Mouse (Mus musculus): ENCODE data around the gene Zfp654. TPM values are rescaled to one million over a fixed set of nuclear protein-coding genes. Genes with fewer than 3 reads are reported as not detected.

Zfp654 gene
- polyA plus RNA-seq, 1 experiment from 2014 or later, result 8.9 TPM

DNA sequence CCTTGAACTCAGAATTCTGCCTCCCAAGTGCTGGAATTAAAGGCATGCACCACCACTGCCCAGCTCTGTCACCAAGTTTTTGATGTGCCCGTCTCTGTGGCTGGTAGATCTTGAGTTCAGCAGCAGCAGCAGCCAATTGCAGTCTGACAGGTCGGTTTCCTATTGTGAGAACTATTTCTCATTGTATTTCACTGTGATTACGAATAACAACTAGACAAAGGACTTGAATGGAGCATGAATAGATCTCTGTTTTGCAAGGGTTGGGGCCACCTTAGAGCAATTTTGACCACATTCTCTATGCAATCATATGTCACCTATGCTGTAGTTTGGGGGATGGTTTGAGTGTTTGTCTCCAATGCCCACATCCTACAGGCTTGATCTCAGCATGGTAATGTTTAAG, 29.5 kb upstream of the Zfp654 start:
- Histone ChIP-seq H3K36me3 (ENCODE audit: control insufficient read depth, insufficient read depth, low read length) (no peaks in the 10 kb centered on the region), H3K27ac (ENCODE audit: low read depth, low read length) (no peak overlapping the region), H3K9ac (ENCODE audit: low read length) (no peak overlapping the region), H3K4me2 (ENCODE audit: low read depth, low read length, severe bottlenecking) (no peak overlapping the region), H3K9me3 (ENCODE audit: control insufficient read depth, low read length) (no peaks in the 10 kb centered on the region), H3K4me3 (ENCODE audit: low read depth, low read length) (no peak overlapping the region), H3K4me1 (replicated peaks; ENCODE audit: control insufficient read depth, insufficient read depth, low read length) (no peaks in the 10 kb centered on the region), H3K27me3 (ENCODE audit: control insufficient read depth, insufficient read depth, low read length) (no peaks in the 10 kb centered on the region)
- ATAC-seq (replicated peaks; ENCODE audit: low FRiP score) (no peak), DNase-seq (ENCODE audit: low spot score) (no peak)
- WGBS, result 71% methylated on average over 3 of the region's 3 CpGs

GRCm38 (mm10) chr16:64879735-64880134, 28.3 kb upstream of the Zfp654 start:
- H3K36me3 ChIP-seq (ENCODE audit: control insufficient read depth, insufficient read depth, low read length), result no peaks in the 10 kb centered on the region
- 85% methylated on average over 5 of the region's 5 CpGs for WGBS
- no peaks in the 10 kb centered on the region for H3K9me3 ChIP-seq (ENCODE audit: control insufficient read depth, low read length)
- DNase-seq (ENCODE audit: low spot score) (no peak), ATAC-seq (replicated peaks; ENCODE audit: low FRiP score) (no peak)
- no peaks in the 10 kb centered on the region for H3K4me1 ChIP-seq (replicated peaks; ENCODE audit: control insufficient read depth, insufficient read depth, low read length)
- no peaks in the 10 kb centered on the region for H3K27me3 ChIP-seq (ENCODE audit: control insufficient read depth, insufficient read depth, low read length)
- H3K4me3 ChIP-seq (ENCODE audit: low read depth, low read length), result no peak overlapping the region
- H3K9ac ChIP-seq (ENCODE audit: low read length), result no peak overlapping the region
- H3K4me2 ChIP-seq (ENCODE audit: low read depth, low read length, severe bottlenecking), result no peak overlapping the region
- no peak overlapping the region for H3K27ac ChIP-seq (ENCODE audit: low read depth, low read length)

- no peak for DNase-seq (ENCODE audit: low spot score)
- WGBS, result 86% methylated on average over 3 of the region's 3 CpGs
- H3K9me3 ChIP-seq (ENCODE audit: control insufficient read depth, low read length), result no peaks in the 10 kb centered on the region
- no peak overlapping the region for H3K4me3 ChIP-seq (ENCODE audit: low read depth, low read length)
- H3K9ac ChIP-seq (ENCODE audit: low read length), result no peak overlapping the region
- H3K27ac ChIP-seq (ENCODE audit: low read depth, low read length), result no peak overlapping the region
- no peaks in the 10 kb centered on the region for H3K36me3 ChIP-seq (ENCODE audit: control insufficient read depth, insufficient read depth, low read length)
- no peaks in the 10 kb centered on the region for H3K4me1 ChIP-seq (replicated peaks; ENCODE audit: control insufficient read depth, insufficient read depth, low read length)
- no peak for ATAC-seq (replicated peaks; ENCODE audit: low FRiP score)
- H3K27me3 ChIP-seq (ENCODE audit: control insufficient read depth, insufficient read depth, low read length), result no peaks in the 10 kb centered on the region
- no peak overlapping the region for H3K4me2 ChIP-seq (ENCODE audit: low read depth, low read length, severe bottlenecking)
Measured at GRCm38 (mm10) chr16:64878611-64879132, 27.2 kb upstream of the Zfp654 start.

DNA sequence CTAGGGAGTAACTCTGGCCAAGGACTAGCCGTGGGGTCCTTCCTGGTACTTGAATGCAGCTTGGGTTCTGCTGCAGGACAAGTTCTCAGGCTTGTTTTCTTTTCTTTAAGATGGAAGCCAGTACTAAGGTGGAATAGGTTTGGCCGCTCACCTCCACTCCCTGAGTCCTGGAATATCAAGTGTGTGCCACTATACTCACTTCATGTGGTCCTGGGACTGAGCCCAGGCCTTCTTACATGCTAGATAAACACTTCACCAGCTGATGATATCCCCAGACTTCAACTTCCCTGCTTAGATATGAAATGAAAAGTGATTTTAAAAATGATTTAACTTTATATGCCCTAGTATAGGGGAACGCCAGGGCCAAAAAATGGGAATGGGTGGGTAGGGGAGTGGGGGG, 25.9 kb upstream of the Zfp654 start:
- Histone ChIP-seq H3K27ac (ENCODE audit: low read depth, low read length) (no peak overlapping the region), H3K9ac (ENCODE audit: low read length) (no peak overlapping the region), H3K4me3 (ENCODE audit: low read depth, low read length) (no peak overlapping the region), H3K4me1 (replicated peaks; ENCODE audit: control insufficient read depth, insufficient read depth, low read length) (no peaks in the 10 kb centered on the region), H3K36me3 (ENCODE audit: control insufficient read depth, insufficient read depth, low read length) (no peaks in the 10 kb centered on the region), H3K27me3 (ENCODE audit: control insufficient read depth, insufficient read depth, low read length) (no peaks in the 10 kb centered on the region), H3K4me2 (ENCODE audit: low read depth, low read length, severe bottlenecking) (no peak overlapping the region), H3K9me3 (ENCODE audit: control insufficient read depth, low read length) (no peaks in the 10 kb centered on the region)
- no peak for ATAC-seq (replicated peaks; ENCODE audit: low FRiP score)
- 90% methylated on average over 3 of the region's 3 CpGs for WGBS
- DNase-seq (ENCODE audit: low spot score), result no peak

DNA sequence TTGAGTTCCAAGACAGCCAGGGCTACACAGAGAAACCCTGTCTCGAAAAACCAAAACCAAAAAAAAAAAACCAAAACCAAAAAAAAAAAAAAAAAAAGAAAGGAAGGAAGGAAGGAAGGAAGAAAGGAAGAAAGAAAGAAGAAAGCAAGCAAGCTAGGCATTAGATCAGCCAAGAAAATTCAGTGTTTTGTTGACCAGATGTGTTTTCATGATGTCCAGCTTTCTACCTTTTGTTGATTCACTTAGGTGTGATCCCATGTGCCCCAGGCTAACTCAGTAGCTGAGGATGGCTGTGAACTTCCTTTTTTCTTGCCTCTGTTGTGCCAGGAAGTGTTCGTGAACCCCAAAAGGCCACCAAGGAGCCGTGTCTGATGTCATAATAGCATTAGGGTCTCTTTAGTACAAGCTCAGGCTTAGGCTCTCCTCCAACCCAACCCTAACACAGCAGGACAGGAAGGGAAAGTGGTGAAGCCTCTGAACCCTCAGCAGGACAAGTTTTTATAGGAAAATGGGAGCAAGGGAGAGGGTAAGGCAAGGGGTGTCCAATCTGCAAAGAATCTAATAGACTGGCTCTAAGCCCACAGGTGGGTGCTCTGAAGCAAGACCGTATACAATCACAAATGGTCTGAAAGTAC, 25.3 kb upstream of the Zfp654 start:
- 82% methylated on average over 4 of the region's 4 CpGs for WGBS
- no peaks in the 10 kb centered on the region for H3K36me3 ChIP-seq (ENCODE audit: control insufficient read depth, insufficient read depth, low read length)
- no peaks in the 10 kb centered on the region for H3K4me1 ChIP-seq (replicated peaks; ENCODE audit: control insufficient read depth, insufficient read depth, low read length)
- H3K9ac ChIP-seq (ENCODE audit: low read length), result no peak overlapping the region
- DNase-seq (ENCODE audit: low spot score), result no peak
- no peaks in the 10 kb centered on the region for H3K27me3 ChIP-seq (ENCODE audit: control insufficient read depth, insufficient read depth, low read length)
- H3K4me3 ChIP-seq (ENCODE audit: low read depth, low read length), result no peak overlapping the region
- H3K4me2 ChIP-seq (ENCODE audit: low read depth, low read length, severe bottlenecking), result no peak overlapping the region
- ATAC-seq (replicated peaks; ENCODE audit: low FRiP score), result no peak
- H3K27ac ChIP-seq (ENCODE audit: low read depth, low read length), result no peak overlapping the region
- H3K9me3 ChIP-seq (ENCODE audit: control insufficient read depth, low read length), result no peaks in the 10 kb centered on the region

DNA sequence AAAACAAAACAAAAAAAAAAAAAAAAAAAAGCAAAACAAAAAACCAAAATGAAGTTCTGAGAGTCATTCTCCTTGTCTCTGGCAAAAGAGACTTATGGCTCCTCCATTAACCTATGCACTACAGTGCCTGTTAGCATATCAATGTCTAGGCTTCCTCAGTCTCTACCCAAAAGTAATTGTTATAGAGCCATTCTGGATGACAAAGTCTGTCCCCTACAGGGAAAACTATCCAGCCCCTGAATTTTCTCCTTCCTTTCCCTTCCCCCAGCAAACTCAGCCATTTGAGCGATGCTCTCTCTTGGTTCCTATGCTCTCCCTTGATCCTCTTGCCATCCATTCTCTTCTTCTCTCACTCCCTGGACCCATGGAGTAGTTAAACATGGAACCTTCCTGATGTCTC, 24.4 kb upstream of the Zfp654 start:
- Histone ChIP-seq H3K4me1 (replicated peaks; ENCODE audit: control insufficient read depth, insufficient read depth, low read length) (no peaks in the 10 kb centered on the region), H3K4me2 (ENCODE audit: low read depth, low read length, severe bottlenecking) (no peak overlapping the region), H3K9ac (ENCODE audit: low read length) (no peak overlapping the region), H3K27me3 (ENCODE audit: control insufficient read depth, insufficient read depth, low read length) (no peaks in the 10 kb centered on the region), H3K27ac (ENCODE audit: low read depth, low read length) (no peak overlapping the region), H3K9me3 (ENCODE audit: control insufficient read depth, low read length) (no peaks in the 10 kb centered on the region), H3K36me3 (ENCODE audit: control insufficient read depth, insufficient read depth, low read length) (no peaks in the 10 kb centered on the region), H3K4me3 (ENCODE audit: low read depth, low read length) (no peak overlapping the region)
- DNase-seq (ENCODE audit: low spot score) (no peak), ATAC-seq (replicated peaks; ENCODE audit: low FRiP score) (no peak)
- 89% methylated on average over 1 of the region's 1 CpGs for whole genome bisulfite sequencing

GRCm38 (mm10) chr16:64875384-64875783, 23.9 kb upstream of the Zfp654 start:
- Histone ChIP-seq H3K4me1 (replicated peaks; ENCODE audit: control insufficient read depth, insufficient read depth, low read length) (no peaks in the 10 kb centered on the region), H3K27me3 (ENCODE audit: control insufficient read depth, insufficient read depth, low read length) (no peaks in the 10 kb centered on the region), H3K9me3 (ENCODE audit: control insufficient read depth, low read length) (no peaks in the 10 kb centered on the region), H3K36me3 (ENCODE audit: control insufficient read depth, insufficient read depth, low read length) (no peaks in the 10 kb centered on the region), H3K4me3 (ENCODE audit: low read depth, low read length) (no peak overlapping the region), H3K4me2 (ENCODE audit: low read depth, low read length, severe bottlenecking) (no peak overlapping the region), H3K27ac (ENCODE audit: low read depth, low read length) (no peak overlapping the region), H3K9ac (ENCODE audit: low read length) (no peak overlapping the region)
- WGBS, result 97% methylated on average over 10 of the region's 10 CpGs
- ATAC-seq (replicated peaks; ENCODE audit: low FRiP score) (no peak), DNase-seq (ENCODE audit: low spot score) (no peak)

DNA sequence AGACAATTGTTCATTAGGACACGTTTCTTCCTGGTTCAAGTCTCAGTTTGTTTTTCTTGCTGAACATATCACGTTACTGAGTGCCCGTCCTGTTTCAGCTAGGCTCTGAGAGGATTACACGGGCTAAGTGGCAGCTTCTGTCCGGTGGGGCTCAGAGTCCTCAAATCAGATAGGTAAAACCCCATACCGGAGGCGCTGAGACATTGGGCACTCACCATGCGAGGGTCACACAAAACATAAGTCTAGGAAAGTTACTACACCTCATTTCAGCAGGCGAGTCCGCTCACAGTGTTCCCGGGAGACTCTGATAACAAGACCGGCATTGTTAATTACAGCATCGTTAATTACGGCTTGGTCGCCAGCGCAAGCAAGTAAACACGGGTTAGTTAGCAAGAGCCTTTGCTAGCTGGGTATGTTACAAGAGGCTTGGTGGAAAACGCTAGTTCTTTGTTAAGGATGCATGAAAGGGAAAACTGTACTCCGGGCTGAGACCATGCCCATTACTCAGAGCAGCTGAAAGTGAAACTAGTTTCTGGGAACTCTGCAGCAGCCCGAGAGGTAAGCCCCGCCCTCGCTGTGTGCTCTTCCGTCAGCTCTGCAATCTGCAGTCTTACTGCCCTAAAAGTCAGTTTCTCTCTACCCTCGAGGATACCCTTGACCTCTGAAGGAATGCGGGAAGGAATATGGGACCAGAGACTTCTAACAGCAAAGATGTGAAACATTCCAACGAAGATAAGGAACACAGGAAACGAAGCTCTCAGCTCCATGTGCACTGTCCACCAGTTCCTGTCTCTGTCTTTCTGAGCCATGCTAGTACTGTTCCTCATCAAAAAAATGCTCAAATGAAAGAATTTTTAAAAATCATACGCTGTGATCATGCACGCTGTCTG, 22.2 kb upstream of the Zfp654 start:
- H3K4me3 ChIP-seq (ENCODE audit: low read depth, low read length), result peak overlapping the region; percentile 61
- H3K36me3 ChIP-seq (ENCODE audit: control insufficient read depth, insufficient read depth, low read length), result no peaks in the 10 kb centered on the region
- peak overlapping the region; percentile 70 for H3K27ac ChIP-seq (ENCODE audit: low read depth, low read length)
- H3K9ac ChIP-seq (ENCODE audit: low read length), result peak overlapping the region; percentile 73
- ATAC-seq (replicated peaks; ENCODE audit: low FRiP score) (peak; percentile 95), DNase-seq (ENCODE audit: low spot score) (peak; percentile 71)
- H3K9me3 ChIP-seq (ENCODE audit: control insufficient read depth, low read length), result no peaks in the 10 kb centered on the region
- 4% methylated on average over 29 of the region's 29 CpGs for WGBS
- no peaks in the 10 kb centered on the region for H3K27me3 ChIP-seq (ENCODE audit: control insufficient read depth, insufficient read depth, low read length)
- no peaks in the 10 kb centered on the region for H3K4me1 ChIP-seq (replicated peaks; ENCODE audit: control insufficient read depth, insufficient read depth, low read length)
- H3K4me2 ChIP-seq (ENCODE audit: low read depth, low read length, severe bottlenecking), result peak overlapping the region; percentile 61

Measured in forebrain, embryonic 11.5 days (tissue).